Mouse (Mus musculus): Measurements from ENCODE around the gene Plk5. TPM values are rescaled to one million over a fixed set of nuclear protein-coding genes. Genes with fewer than 3 reads are reported as not detected.

The Plk5 gene
- polyA plus RNA-seq, 1 experiment: 5.9 TPM

DNA sequence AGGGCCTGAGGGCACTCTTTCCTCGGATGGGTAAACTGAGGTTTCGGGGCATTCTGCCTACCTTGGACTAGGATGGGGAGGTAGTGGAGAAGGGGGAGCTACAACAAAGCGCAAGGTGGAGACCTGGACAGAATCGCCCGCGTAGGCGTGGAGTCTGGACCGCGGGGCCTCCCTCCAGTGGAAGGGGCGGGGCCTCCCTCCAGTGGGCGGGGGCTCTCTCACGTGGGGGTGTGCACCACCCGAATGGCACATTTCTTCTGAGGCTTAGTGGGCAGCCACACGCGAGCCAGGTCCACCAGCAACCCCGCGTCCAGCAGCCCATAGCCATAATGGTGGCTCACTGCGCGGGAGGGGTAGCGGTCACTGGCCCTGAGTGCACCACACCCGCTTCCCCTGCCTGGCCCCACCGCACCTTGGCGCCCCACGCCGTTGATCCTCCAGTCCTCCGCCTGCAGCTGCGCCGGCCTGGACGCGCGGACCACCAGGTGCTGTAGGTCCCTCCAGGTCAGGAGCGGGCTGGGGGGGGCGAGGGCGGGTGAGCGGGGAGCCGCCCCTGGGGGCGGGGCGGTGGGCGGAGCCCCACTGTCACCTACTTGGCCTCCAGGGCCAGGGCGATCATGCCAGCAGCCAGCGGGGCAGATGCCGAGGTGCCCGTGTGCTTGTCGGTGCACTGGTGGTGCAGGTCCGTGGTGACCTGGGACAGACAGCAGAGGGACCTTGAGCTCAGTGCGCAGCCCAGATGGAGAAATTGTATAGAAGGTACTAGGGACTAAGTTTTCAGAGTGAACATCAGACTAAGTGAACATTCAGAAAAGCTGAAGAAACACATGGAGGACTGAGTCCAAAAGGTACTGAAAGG is 32.8 kb upstream of the Plk5 start:
- Histone ChIP-seq H3K4me1 (ENCODE audit: control insufficient read depth, insufficient read depth, insufficient read length, low read length) (peaks cover 32% of the 10 kb centered on the region), H3K36me3 (ENCODE audit: control insufficient read depth, insufficient read depth, low read length) (peaks cover 5% of the 10 kb centered on the region; the same call in 1 of the 2 replicates), H3K27me3 (ENCODE audit: control insufficient read depth, insufficient read depth, low read length) (no peaks in the 10 kb centered on the region), H3K27ac (ENCODE audit: insufficient read depth, low read depth, low read length) (peak overlapping the region; percentile 48), H3K4me3 (ENCODE audit: low read depth, low read length) (peak overlapping the region; percentile 66)
- WGBS: under 1% methylated on average over 46 of the region's 46 CpGs
- no peak; the same call in 1 of the 2 replicates for TF ChIP-seq POLR2A (IDR thresholded peaks at IDR 0.05; ENCODE audit: low read depth, low read length)
- no peak for TF ChIP-seq CTCF (IDR thresholded peaks at IDR 0.05; ENCODE audit: extremely low read depth, insufficient read length, insufficient replicate concordance, low read depth, low read length)

DNA sequence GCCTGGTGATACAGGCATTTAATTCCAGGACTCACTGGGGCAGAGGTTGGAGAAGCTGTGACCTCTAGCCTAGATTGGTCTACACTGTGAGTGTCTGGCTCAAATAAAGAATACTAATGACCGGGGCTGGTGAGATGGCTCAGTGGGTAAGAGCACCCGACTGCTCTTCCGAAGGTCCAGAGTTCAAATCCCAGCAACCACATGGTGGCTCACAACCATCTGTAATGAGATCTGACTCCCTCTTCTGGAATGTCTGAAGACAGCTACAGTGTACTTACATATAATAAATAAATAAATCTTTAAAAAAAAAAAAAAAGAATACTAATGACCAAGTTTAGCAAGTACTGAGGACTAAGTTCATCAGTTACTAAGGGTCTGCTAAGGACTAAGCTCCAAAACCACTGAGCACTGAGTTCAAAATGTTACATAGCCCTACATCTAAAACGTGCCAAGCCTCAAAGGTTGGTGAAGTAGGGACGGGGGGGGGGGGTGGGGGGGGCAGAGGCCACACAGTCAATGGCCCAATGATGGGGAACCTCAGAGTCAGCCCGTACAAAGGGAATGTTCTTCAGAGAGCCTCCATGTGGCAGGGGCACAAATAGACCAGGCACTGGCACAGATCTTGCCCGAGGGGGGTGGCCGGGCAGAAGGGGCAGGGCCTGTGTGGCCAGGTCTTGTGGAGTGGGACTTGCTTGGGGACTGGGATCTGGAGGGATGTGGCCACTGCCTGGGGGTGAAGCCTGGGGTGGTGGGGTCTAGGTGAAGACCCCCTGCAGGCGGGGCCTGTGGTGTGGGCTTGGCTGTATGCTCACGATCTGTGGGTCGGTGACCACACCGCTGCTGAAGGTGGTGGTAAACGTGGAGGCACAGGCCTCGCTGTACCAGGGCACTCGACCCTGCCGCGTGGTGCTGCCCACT is 31.9 kb upstream of the Plk5 start:
- Histone ChIP-seq H3K27ac (ENCODE audit: insufficient read depth, low read depth, low read length) (peak overlapping the region; percentile 45), H3K4me3 (ENCODE audit: low read depth, low read length) (no peak overlapping the region), H3K27me3 (ENCODE audit: control insufficient read depth, insufficient read depth, low read length) (no peaks in the 10 kb centered on the region), H3K4me1 (ENCODE audit: control insufficient read depth, insufficient read depth, insufficient read length, low read length) (peaks cover 33% of the 10 kb centered on the region), H3K36me3 (ENCODE audit: control insufficient read depth, insufficient read depth, low read length) (no peaks in the 10 kb centered on the region)
- WGBS: 67% methylated on average over 17 of the region's 17 CpGs
- TF ChIP-seq CTCF (IDR thresholded peaks at IDR 0.05; ENCODE audit: extremely low read depth, insufficient read length, insufficient replicate concordance, low read depth, low read length) (no peak), POLR2A (IDR thresholded peaks at IDR 0.05; ENCODE audit: low read depth, low read length) (no peak)

DNA sequence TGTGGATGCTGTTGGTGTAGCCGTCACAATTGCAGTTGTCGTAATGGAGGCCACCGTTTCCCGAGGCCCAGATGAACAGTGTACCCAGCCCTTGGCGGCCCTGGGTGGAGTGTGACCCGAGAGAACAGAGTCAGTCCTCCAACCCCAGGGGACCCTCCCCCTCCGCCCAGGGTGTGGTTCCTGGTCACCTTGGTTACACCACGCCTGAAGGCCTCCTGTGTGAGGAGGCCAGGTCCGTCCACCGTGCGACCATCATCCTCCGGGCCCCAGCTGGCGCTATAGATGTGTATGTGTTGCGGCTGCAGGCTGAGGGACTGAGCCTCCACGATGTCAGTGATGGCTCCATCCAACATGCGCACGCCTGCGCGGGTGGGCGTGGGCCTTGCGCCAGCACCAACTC is 31.2 kb upstream of the Plk5 start:
- no peak overlapping the region for H3K4me3 ChIP-seq (ENCODE audit: low read depth, low read length)
- no peaks in the 10 kb centered on the region for H3K36me3 ChIP-seq (ENCODE audit: control insufficient read depth, insufficient read depth, low read length)
- H3K27ac ChIP-seq (ENCODE audit: insufficient read depth, low read depth, low read length): no peak overlapping the region
- H3K27me3 ChIP-seq (ENCODE audit: control insufficient read depth, insufficient read depth, low read length): no peaks in the 10 kb centered on the region
- no peak for TF ChIP-seq POLR2A (IDR thresholded peaks at IDR 0.05; ENCODE audit: low read depth, low read length)
- no peak for TF ChIP-seq CTCF (IDR thresholded peaks at IDR 0.05; ENCODE audit: extremely low read depth, insufficient read length, insufficient replicate concordance, low read depth, low read length)
- WGBS: 86% methylated on average over 21 of the region's 21 CpGs
- H3K4me1 ChIP-seq (ENCODE audit: control insufficient read depth, insufficient read depth, insufficient read length, low read length): peaks cover 30% of the 10 kb centered on the region

DNA sequence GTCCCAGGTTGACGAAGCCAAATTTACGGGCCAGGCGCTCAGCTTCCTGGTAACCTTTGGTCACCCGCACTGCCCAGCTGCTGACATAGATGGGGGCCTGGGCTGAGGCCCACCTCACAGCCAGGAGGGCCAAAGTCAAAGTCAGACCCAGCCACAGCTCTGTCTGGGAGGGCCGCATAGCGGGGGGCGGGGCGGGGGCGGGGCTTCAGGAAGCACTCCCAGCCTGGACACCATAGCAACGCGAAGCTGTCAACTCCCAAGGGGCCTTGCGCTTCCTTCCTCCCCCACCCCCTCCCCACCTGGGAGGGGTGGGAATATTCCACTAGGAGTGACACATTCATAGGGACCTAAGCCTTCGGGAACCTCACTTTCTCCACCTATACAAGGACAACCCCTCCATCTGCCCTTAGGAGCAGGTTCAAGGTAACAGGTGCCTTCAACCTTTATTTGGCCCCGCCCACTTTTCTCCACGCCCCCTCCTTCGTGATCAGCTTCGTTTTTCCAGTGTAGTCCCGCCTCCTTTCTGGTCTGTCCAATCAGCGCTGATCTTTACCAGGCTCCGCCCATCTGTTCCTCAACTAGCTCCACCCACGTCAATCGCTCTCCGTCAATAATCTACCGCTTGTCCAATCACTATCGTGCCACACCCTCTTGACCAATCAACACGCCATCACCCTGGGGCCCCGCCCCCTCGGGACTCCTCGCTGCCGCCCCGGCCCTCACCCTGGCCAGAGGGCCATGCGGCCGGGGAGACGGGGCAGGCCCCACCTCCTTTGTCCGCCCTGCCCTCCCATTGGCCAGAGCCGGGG is 26.8 kb upstream of the Plk5 start, which contains the start of the genes Pcsk4 and Reep6:
Gene Pcsk4, minus strand, starts transcription at position 226 of the 809 bp plus-strand sequence.
Gene Reep6, plus strand, starts transcription at position 681 of the 809 bp plus-strand sequence.
- no peaks in the 10 kb centered on the region for H3K27me3 ChIP-seq (ENCODE audit: control insufficient read depth, insufficient read depth, low read length)

DNA sequence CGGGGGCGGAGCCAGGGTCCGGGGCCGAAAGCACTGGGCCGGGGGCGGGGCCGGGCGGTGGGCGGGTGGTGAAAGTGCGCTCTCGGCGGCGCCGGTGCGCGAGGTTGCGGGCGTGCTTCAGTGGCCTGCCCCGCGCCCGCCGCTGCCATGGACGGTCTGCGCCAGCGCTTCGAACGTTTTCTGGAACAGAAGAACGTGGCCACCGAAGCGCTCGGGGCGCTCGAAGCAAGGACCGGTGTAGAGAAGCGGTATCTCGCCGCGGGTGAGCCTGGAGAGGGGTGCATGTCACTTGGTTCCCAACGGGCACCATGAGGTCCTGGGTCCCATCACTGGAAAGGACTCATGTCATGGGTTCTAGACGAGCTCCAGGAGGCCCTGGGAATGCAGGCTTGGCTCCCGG is 26.2 kb upstream of the Plk5 start:
- TF ChIP-seq CTCF (IDR thresholded peaks at IDR 0.05; ENCODE audit: extremely low read depth, insufficient read length, insufficient replicate concordance, low read depth, low read length) (no peak), POLR2A (IDR thresholded peaks at IDR 0.05; ENCODE audit: low read depth, low read length) (peak; percentile 74)
- H3K4me3 ChIP-seq (ENCODE audit: low read depth, low read length): peak overlapping the region; percentile 87
- H3K4me1 ChIP-seq (ENCODE audit: control insufficient read depth, insufficient read depth, insufficient read length, low read length): peaks cover 24% of the 10 kb centered on the region
- H3K36me3 ChIP-seq (ENCODE audit: control insufficient read depth, insufficient read depth, low read length): peaks cover 12% of the 10 kb centered on the region
- whole genome bisulfite sequencing: under 1% methylated on average over 39 of the region's 41 CpGs
- peak overlapping the region; percentile 97 for H3K27ac ChIP-seq (ENCODE audit: insufficient read depth, low read depth, low read length)
- H3K27me3 ChIP-seq (ENCODE audit: control insufficient read depth, insufficient read depth, low read length): no peaks in the 10 kb centered on the region

More for the DNA sequence above, 26.8 kb upstream of the Plk5 start, which contains the start of the genes Pcsk4 and Reep6:
- H3K4me3 ChIP-seq (ENCODE audit: low read depth, low read length): peak within 1 kb of the TSS; percentile 87
- H3K36me3 ChIP-seq (ENCODE audit: control insufficient read depth, insufficient read depth, low read length): peaks cover 7% of the 10 kb centered on the region
- peaks cover 30% of the 10 kb centered on the region for H3K4me1 ChIP-seq (ENCODE audit: control insufficient read depth, insufficient read depth, insufficient read length, low read length)
- 3% methylated on average over 36 of the region's 36 CpGs for WGBS
- peak within 1 kb of the TSS; percentile 97 for H3K27ac ChIP-seq (ENCODE audit: insufficient read depth, low read depth, low read length)
- no peak for TF ChIP-seq POLR2A (IDR thresholded peaks at IDR 0.05; ENCODE audit: low read depth, low read length)
- TF ChIP-seq CTCF (IDR thresholded peaks at IDR 0.05; ENCODE audit: extremely low read depth, insufficient read length, insufficient replicate concordance, low read depth, low read length): no peak

DNA sequence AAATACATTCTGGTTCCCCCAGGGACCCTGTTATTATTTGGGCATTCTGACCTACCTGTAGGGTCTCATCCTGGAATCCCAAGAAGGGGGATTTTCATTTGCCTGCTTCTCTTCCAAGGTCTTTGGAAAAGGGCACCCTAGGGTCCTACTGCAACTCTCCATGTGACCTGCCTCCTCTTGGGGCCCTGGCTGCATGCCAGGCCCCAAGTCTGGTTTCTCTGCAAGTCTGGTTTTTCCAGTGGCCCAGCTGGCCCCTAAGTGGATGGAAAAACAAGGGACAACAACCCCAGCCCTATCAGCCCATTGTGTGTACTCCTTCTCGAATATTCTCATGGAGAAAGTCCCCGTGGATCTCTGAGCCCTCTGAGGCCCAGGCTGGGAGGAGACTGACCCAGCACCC is 25.4 kb upstream of the Plk5 start:
- H3K4me3 ChIP-seq (ENCODE audit: low read depth, low read length): peak overlapping the region; percentile 87
- no peaks in the 10 kb centered on the region for H3K27me3 ChIP-seq (ENCODE audit: control insufficient read depth, insufficient read depth, low read length)
- H3K36me3 ChIP-seq (ENCODE audit: control insufficient read depth, insufficient read depth, low read length): peaks cover 20% of the 10 kb centered on the region
- H3K4me1 ChIP-seq (ENCODE audit: control insufficient read depth, insufficient read depth, insufficient read length, low read length): peaks cover 22% of the 10 kb centered on the region
- 17% methylated on average over 2 of the region's 2 CpGs for WGBS
- peak overlapping the region; percentile 97 for H3K27ac ChIP-seq (ENCODE audit: insufficient read depth, low read depth, low read length)
- TF ChIP-seq CTCF (IDR thresholded peaks at IDR 0.05; ENCODE audit: extremely low read depth, insufficient read length, insufficient replicate concordance, low read depth, low read length) (no peak), POLR2A (IDR thresholded peaks at IDR 0.05; ENCODE audit: low read depth, low read length) (no peak)
